Mouse (Mus musculus) lung, adult 10 weeks (tissue): ENCODE measurements around the gene Zbed4. TPM values are rescaled to one million over a fixed set of nuclear protein-coding genes. Genes with fewer than 3 reads are reported as not detected.

Experiments used
- polyA plus RNA-seq: library from polyadenylated mRNA; stranded (reverse); fragments of 350-450 nt; fragmentation: Illumina TruSeq; extraction: RNeasy Lipid Tissue Mini Kit (QIAGEN cat#74804); gene quantifications from one replicate; pipeline ENCODE4 v1.2.3, GENCODE M21; 2014; ENCODE audit warnings: low read depth, low replicate concordance; ENCODE audit not compliant: insufficient read depth

The Zbed4 gene
- polyA plus RNA-seq, result 3.6 TPM

GRCm38 (mm10) chr15:88751564-88752402, at the start of gene Zbed4:
TSS of gene Zbed4 (plus strand) at chr15:88751660.

GRCm38 (mm10) chr15:88733834-88734571, 17.5 kb upstream of the Zbed4 start, which contains the start of gene Brd1:
TSS of gene Brd1 (minus strand) at chr15:88734233.

GRCm38 (mm10) chr15:88819026-88819905, 67.8 kb downstream of the Zbed4 start, which contains the start of the genes Alg12 and Creld2:
TSS of gene Alg12 (minus strand) at chr15:88819318.
TSS of gene Creld2 (plus strand) at chr15:88819646.

Other genes starting within 250 kb of the Zbed4 start
- gene Zdhhc25, start 151.4 kb upstream of the Zbed4 start, polyA plus RNA-seq, result not detected
- 15.2 TPM for gene Brd1, start 17.4 kb upstream of the Zbed4 start, polyA plus RNA-seq
- 6.3 TPM for gene Alg12, start 67.7 kb downstream of the Zbed4 start, polyA plus RNA-seq
- gene Creld2, start 68.0 kb downstream of the Zbed4 start, polyA plus RNA-seq, result 55.8 TPM
- 32.6 TPM for gene Pim3, start 110.5 kb downstream of the Zbed4 start, polyA plus RNA-seq
- 0.12 TPM for gene Ttll8, start 202.8 kb downstream of the Zbed4 start, polyA plus RNA-seq
- gene Mlc1, start 227.3 kb downstream of the Zbed4 start, polyA plus RNA-seq, result 30.7 TPM
- 0.38 TPM for gene Mov10l1, start 231.2 kb downstream of the Zbed4 start, polyA plus RNA-seq